Comparison of ENCODE assay signal across 9 mouse cellular contexts in genomic region chr6:106645496-106646211, GRCm38 (mm10).
DNase-seq lines count a peak whose midpoint lies in the region; ATAC-seq and TF ChIP-seq lines count a peak whose summit lies in the region.
"Had no signal": no experiment of that assay in that cellular context is flagged by ENCODE, and none has a peak within 500 bp of the region (broad histone marks: within the 10 kb centered on the region; RNA-seq: fewer than 3 reads in every experiment).

No protein-coding gene starts in this region.

- DNase-seq in cerebellum, postnatal 10 days = peak; percentile 76 to 81
- peak; percentile 41 to 82 for DNase-seq in frontal cortex, postnatal 36 days (ENCODE audit: low spot score in 2 of 2)
- peak; percentile 64 to 75 for DNase-seq in kidney, postnatal 4 days
- DNase-seq in lung, postnatal 10 days = peak; percentile 55
- DNase-seq in right cerebral cortex, postnatal 4 days = peak; percentile 56
- DNase-seq in thymus, postnatal 14 days = no peak

- H3K4me3 ChIP-seq in intestine, postnatal 0 days (ENCODE audit: low read depth, low read length) = no peak overlapping the region
- H3K4me3 ChIP-seq in intestine, embryonic 16.5 days (ENCODE audit: low read length) = no peak overlapping the region
- H3K4me3 ChIP-seq: stomach, embryonic 15.5 days had no signal

- no peaks in the 10 kb centered on the region for H3K4me1 ChIP-seq in intestine, postnatal 0 days (replicated peaks; ENCODE audit: control insufficient read depth, insufficient read depth, low read length)
- no peaks in the 10 kb centered on the region for H3K4me1 ChIP-seq in intestine, embryonic 16.5 days (ENCODE audit: control insufficient read depth, insufficient read depth, low read length)
- H3K4me1 ChIP-seq: stomach, embryonic 15.5 days had no signal

- no peaks in the 10 kb centered on the region for H3K27me3 ChIP-seq in intestine, postnatal 0 days (replicated peaks; ENCODE audit: control insufficient read depth, insufficient read depth, low read length)
- H3K27me3 ChIP-seq in intestine, embryonic 16.5 days (replicated peaks; ENCODE audit: control insufficient read depth, insufficient read depth, low read length) = no peaks in the 10 kb centered on the region
- H3K27me3 ChIP-seq: stomach, embryonic 15.5 days had no signal

- no peaks in the 10 kb centered on the region for H3K36me3 ChIP-seq in intestine, postnatal 0 days (ENCODE audit: control insufficient read depth, insufficient read depth)
- no peaks in the 10 kb centered on the region for H3K36me3 ChIP-seq in intestine, embryonic 16.5 days (ENCODE audit: control insufficient read depth, insufficient read depth, low read length)
- H3K36me3 ChIP-seq: stomach, embryonic 15.5 days had no signal

- WGBS in intestine, postnatal 0 days = 26% methylated on average over 5 of the region's 5 CpGs
- 33% methylated on average over 5 of the region's 5 CpGs for WGBS in intestine, embryonic 16.5 days

- ATAC-seq in intestine, postnatal 0 days = no peak
- ATAC-seq in intestine, embryonic 16.5 days = no peak

- H3K27ac ChIP-seq in intestine, postnatal 0 days (ENCODE audit: low read depth, low read length) = no peak overlapping the region
- H3K27ac ChIP-seq in intestine, embryonic 16.5 days (ENCODE audit: low read length) = no peak overlapping the region
- H3K27ac ChIP-seq: stomach, embryonic 15.5 days had no signal

- H3K4me2 ChIP-seq in intestine, postnatal 0 days (replicated peaks; ENCODE audit: low read depth) = no peak overlapping the region
- H3K4me2 ChIP-seq in intestine, embryonic 16.5 days (ENCODE audit: low read depth, low read length) = no peak overlapping the region
- H3K4me2 ChIP-seq: stomach, embryonic 15.5 days had no signal

- H3K9me3 ChIP-seq in intestine, postnatal 0 days (ENCODE audit: control insufficient read depth) = no peaks in the 10 kb centered on the region
- no peaks in the 10 kb centered on the region for H3K9me3 ChIP-seq in intestine, embryonic 16.5 days (ENCODE audit: control insufficient read depth, low read length)
- H3K9me3 ChIP-seq: stomach, embryonic 15.5 days had no signal

- H3K9ac ChIP-seq in intestine, postnatal 0 days (ENCODE audit: low read depth, low read length) = no peak overlapping the region
- no peak overlapping the region for H3K9ac ChIP-seq in intestine, embryonic 16.5 days (ENCODE audit: low read depth, low read length)
- H3K9ac ChIP-seq: stomach, embryonic 15.5 days had no signal

- peak; percentile 76 for TF ChIP-seq CTCF in intestine, postnatal 0 days (IDR thresholded peaks at IDR 0.05; ENCODE audit: low read depth)
